8 mouse cellular contexts compared by ENCODE assay signal in genomic region chr12:103492767-103493166, GRCm38 (mm10). TPM values are rescaled to one million over a fixed set of nuclear protein-coding genes. Genes with fewer than 3 reads are reported as not detected.
DNase-seq lines count a peak whose midpoint lies in the region; ATAC-seq lines count a peak whose summit lies in the region.

No protein-coding gene starts in this region.

- H3K4me1 ChIP-seq in intestine, embryonic 16.5 days (ENCODE audit: control insufficient read depth, insufficient read depth, low read length) = no peaks in the 10 kb centered on the region

- H3K36me3 ChIP-seq in intestine, embryonic 16.5 days (ENCODE audit: control insufficient read depth, insufficient read depth, low read length) = no peaks in the 10 kb centered on the region

- H3K4me3 ChIP-seq in intestine, embryonic 16.5 days (ENCODE audit: low read length) = no peak overlapping the region

- 31% methylated on average over 5 of the region's 5 CpGs for WGBS in intestine, embryonic 16.5 days

- no peaks in the 10 kb centered on the region for H3K27me3 ChIP-seq in intestine, embryonic 16.5 days (replicated peaks; ENCODE audit: control insufficient read depth, insufficient read depth, low read length)

- H3K27ac ChIP-seq in intestine, embryonic 16.5 days (ENCODE audit: low read length) = no peak overlapping the region

- no peak overlapping the region for H3K4me2 ChIP-seq in intestine, embryonic 16.5 days (ENCODE audit: low read depth, low read length)

- peak; percentile 45; the same call in 1 of the 2 replicates for ATAC-seq in intestine, embryonic 16.5 days
- ATAC-seq in monocyte, adult 5-6 weeks (replicated peaks; ENCODE audit: insufficient number of reproducible peaks, low FRiP score, low TSS enrichment, poor library complexity, severe bottlenecking) = peak; percentile 63; the same call in 1 of the 2 replicates

- no peaks in the 10 kb centered on the region for H3K9me3 ChIP-seq in intestine, embryonic 16.5 days (ENCODE audit: control insufficient read depth, low read length)

- peak; percentile 62 for DNase-seq in right cerebral cortex, adult 18-20 months
- DNase-seq in right cerebral cortex, postnatal 25 days = no peak
- peak; percentile 60 for DNase-seq in cerebellum, adult 11-12 months
- DNase-seq in frontal cortex, postnatal 14 days (ENCODE audit: low spot score in 2 of 2) = peak; percentile 31 to 55
- peak; percentile 62 for DNase-seq in left cerebral cortex, postnatal 4 days
- peak; percentile 73 for DNase-seq in thymus, postnatal 0 days (ENCODE audit: low spot score)

- intact Hi-C loops in left cerebral cortex, postnatal 4 days (cut with DNase I) = loop anchor here (2.0 kb wide), 1 partner anchor 66 kb away; no protein-coding TSS in a partner anchor

- H3K9ac ChIP-seq in intestine, embryonic 16.5 days (ENCODE audit: low read depth, low read length) = no peak overlapping the region

RNA-seq across cellular contexts. Expression of gene Ifi27l2b, which starts 35.7 kb away (rescaled TPM):
- 66.6 and 78.2 TPM in 2 replicates for polyA plus RNA-seq in intestine, embryonic 16.5 days (2015; fragmentation: Nextera tagmentation; extraction: Ambion mirVana)
- total RNA-seq in left cerebral cortex, postnatal 4 days (2021) = not detected
- total RNA-seq in monocyte, adult 5-6 weeks (2017) = 3.0 TPM in 1 of 3 replicates, not detected in the others
- polyA plus RNA-seq in thymus, postnatal 0 days (2015; fragmentation: Nextera tagmentation; extraction: Ambion mirVana) = 0.25 and 0.46 TPM in 2 replicates

RNA-seq across cellular contexts. Expression of gene Ppp4r4, which starts 39.3 kb away (rescaled TPM):
- polyA plus RNA-seq in intestine, embryonic 16.5 days (2015; fragmentation: Nextera tagmentation; extraction: Ambion mirVana) = 0.76 TPM in 2 replicates
- total RNA-seq in left cerebral cortex, postnatal 4 days (2021) = 1 to 10 TPM; 7.2 to 8.1 TPM
- total RNA-seq in monocyte, adult 5-6 weeks (2017) = 0.29 to 0.75 TPM (median 0.39 TPM) in 3 replicates
- polyA plus RNA-seq in thymus, postnatal 0 days (2015; fragmentation: Nextera tagmentation; extraction: Ambion mirVana) = 0.40 and 0.44 TPM in 2 replicates

RNA-seq across cellular contexts. Expression of gene Ifi27l2a, which starts 49.3 kb away (rescaled TPM):
- 15.4 and 16.7 TPM in 2 replicates for polyA plus RNA-seq in intestine, embryonic 16.5 days (2015; fragmentation: Nextera tagmentation; extraction: Ambion mirVana)
- total RNA-seq in left cerebral cortex, postnatal 4 days (2021) = 1 to 10 TPM; 1.6 to 2.1 TPM
- 199 to 360 TPM (median 283 TPM) in 3 replicates for total RNA-seq in monocyte, adult 5-6 weeks (2017)
- polyA plus RNA-seq in thymus, postnatal 0 days (2015; fragmentation: Nextera tagmentation; extraction: Ambion mirVana) = 299 and 338 TPM in 2 replicates

RNA-seq across cellular contexts. Expression of gene Ifi27, which starts 58.8 kb away (rescaled TPM):
- polyA plus RNA-seq in intestine, embryonic 16.5 days (2015; fragmentation: Nextera tagmentation; extraction: Ambion mirVana) = 40.8 and 45.4 TPM in 2 replicates
- 10 to 100 TPM; 19.2 to 23.7 TPM for total RNA-seq in left cerebral cortex, postnatal 4 days (2021)
- 33.7 to 72.1 TPM (median 37.1 TPM) in 3 replicates for total RNA-seq in monocyte, adult 5-6 weeks (2017)
- 160 and 162 TPM in 2 replicates for polyA plus RNA-seq in thymus, postnatal 0 days (2015; fragmentation: Nextera tagmentation; extraction: Ambion mirVana)

Comparison
In these comparisons a context has a peak if more than half of its experiments do, and no peak if none do; other contexts are left out.
1. RNA of gene Ifi27l2a, which starts 49.3 kb away (total RNA-seq): 199 to 360 TPM in monocyte, adult 5-6 weeks; 1.6 to 2.1 TPM in left cerebral cortex, postnatal 4 days; every median in the first group is over 10 times any median in the second.